In genomic region chr2:28512798-28513401, GRCm38 (mm10) we compare ENCODE assay signal across 8 mouse cellular contexts. TPM values are rescaled to one million over a fixed set of nuclear protein-coding genes. Genes with fewer than 3 reads are reported as not detected.
A peak's percentile ranks its signal among the peaks of the same experiment; 100 is the strongest.
DNase-seq lines count a peak whose midpoint lies in the region; ATAC-seq lines count a peak whose summit lies in the region.

Ralgds (plus strand) TSS chr2:28513125.

- under 1% methylated on average over 64 of the region's 71 CpGs for WGBS in forebrain, embryonic 10.5 days
- WGBS in hindbrain, embryonic 11.5 days: under 1% methylated on average over 48 of the region's 71 CpGs

- no peak for DNase-seq in adrenal gland, postnatal 4 days (ENCODE audit: low spot score in 2 of 2)
- peak; percentile 79 for DNase-seq in forebrain, embryonic 10.5 days (ENCODE audit: extremely low spot score, low spot score)
- peak; percentile 84 for DNase-seq in hindbrain, embryonic 11.5 days (ENCODE audit: low spot score)
- DNase-seq in layer of hippocampus, postnatal 25 days (ENCODE audit: extremely low spot score in 1 of 2, low spot score in 1 of 2): no peak
- DNase-seq in lung, postnatal 25 days (ENCODE audit: low spot score): peak; percentile 59
- peak; percentile 43 for DNase-seq in right cerebral cortex, postnatal 14 days

- no peaks in the 10 kb centered on the region for H3K9me3 ChIP-seq in erythroblast, embryonic 14.5 days (ENCODE audit: control insufficient read depth, low read length)
- no peaks in the 10 kb centered on the region for H3K9me3 ChIP-seq in forebrain, embryonic 10.5 days
- no peaks in the 10 kb centered on the region for H3K9me3 ChIP-seq in hindbrain, embryonic 11.5 days (ENCODE audit: control insufficient read depth, low read length)

- peak within 1 kb of the TSS; percentile 89 for H3K27ac ChIP-seq in forebrain, embryonic 10.5 days
- peak within 1 kb of the TSS; percentile 91 for H3K27ac ChIP-seq in hindbrain, embryonic 11.5 days (ENCODE audit: low read depth, low read length)

- H3K36me3 ChIP-seq in erythroblast, embryonic 14.5 days (ENCODE audit: control insufficient read depth): no peaks in the 10 kb centered on the region
- 0 out of 2 replicates have a peak, but pooled peaks cover 9% of the 10 kb centered on the region for H3K36me3 ChIP-seq in forebrain, embryonic 10.5 days (replicated peaks)
- no peaks in the 10 kb centered on the region for H3K36me3 ChIP-seq in hindbrain, embryonic 11.5 days (ENCODE audit: control insufficient read depth, insufficient read depth, low read length)

- H3K4me1 ChIP-seq in erythroblast, embryonic 14.5 days (ENCODE audit: control insufficient read depth): peaks cover 12% of the 10 kb centered on the region
- H3K4me1 ChIP-seq in forebrain, embryonic 10.5 days: peaks cover 44% of the 10 kb centered on the region
- peaks cover 2% of the 10 kb centered on the region; the same call in 1 of the 2 replicates for H3K4me1 ChIP-seq in hindbrain, embryonic 11.5 days (replicated peaks; ENCODE audit: control insufficient read depth, insufficient read depth, low read length)

- H3K4me2 ChIP-seq in hindbrain, embryonic 11.5 days (replicated peaks; ENCODE audit: low read depth, low read length): peak within 1 kb of the TSS; percentile 88

- no peak for ATAC-seq in erythroblast, adult 5-6 weeks (replicated peaks; ENCODE audit: low FRiP score, poor library complexity, severe bottlenecking)
- ATAC-seq in hindbrain, embryonic 11.5 days (ENCODE audit: low FRiP score): peak; percentile 76

- peak within 1 kb of the TSS; percentile 98 for H3K9ac ChIP-seq in hindbrain, embryonic 11.5 days (ENCODE audit: low read depth, low read length)

- H3K4me3 ChIP-seq in erythroblast, embryonic 14.5 days (replicated peaks): peak within 1 kb of the TSS; percentile 49
- H3K4me3 ChIP-seq in forebrain, embryonic 10.5 days: peak within 1 kb of the TSS; percentile 79
- H3K4me3 ChIP-seq in hindbrain, embryonic 11.5 days (ENCODE audit: low read depth, low read length): peak within 1 kb of the TSS; percentile 81

- peaks cover 38% of the 10 kb centered on the region for H3K27me3 ChIP-seq in erythroblast, embryonic 14.5 days (ENCODE audit: control insufficient read depth)
- H3K27me3 ChIP-seq in forebrain, embryonic 10.5 days (ENCODE audit: poor library complexity, severe bottlenecking): peaks cover 23% of the 10 kb centered on the region
- no peaks in the 10 kb centered on the region for H3K27me3 ChIP-seq in hindbrain, embryonic 11.5 days (ENCODE audit: control insufficient read depth, insufficient read depth, low read length)

RNA-seq across cellular contexts. Expression of gene Ralgds, which starts in this region (rescaled TPM):
- 0.03 and 0.06 TPM in 2 replicates for polyA plus RNA-seq in erythroblast, embryonic 14.5 days (2012)
- total RNA-seq in erythroblast, adult 5-6 weeks (2015; ENCODE audit: low replicate concordance): 1.5 TPM in 1 of 2 replicates, not detected in the other
- 0.28 and 4.2 TPM in 2 replicates for total RNA-seq in erythroblast, adult 5-6 weeks (2017; ENCODE audit: low replicate concordance)
- total RNA-seq in adrenal gland, postnatal 4 days (2021): 10 to 100 TPM; 65.0 to 67.0 TPM
- polyA plus RNA-seq in forebrain, embryonic 10.5 days (2016; fragmentation: Nextera tagmentation; extraction: Ambion mirVana): 22.5 and 23.2 TPM in 2 replicates
- polyA plus RNA-seq in hindbrain, embryonic 11.5 days (2014; fragmentation: Nextera tagmentation; extraction: Ambion mirVana): 55.9 and 63.0 TPM in 2 replicates
- total RNA-seq in layer of hippocampus, postnatal 25 days (2021): 100 to 1,000 TPM; 115 to 132 TPM

Comparison
In these comparisons a context has a peak if more than half of its experiments do, and no peak if none do; other contexts are left out.
1. RNA of gene Ralgds (total RNA-seq): 115 to 132 TPM in layer of hippocampus, postnatal 25 days and 65.0 to 67.0 TPM in adrenal gland, postnatal 4 days; 0.28 to 4.2 TPM in erythroblast, adult 5-6 weeks; every median in the first group is over 10 times any median in the second.
2. RNA of gene Ralgds (polyA plus RNA-seq): 55.9 to 63.0 TPM in hindbrain, embryonic 11.5 days and 22.5 to 23.2 TPM in forebrain, embryonic 10.5 days; 0.03 to 0.06 TPM in erythroblast, embryonic 14.5 days; every median in the first group is over 10 times any median in the second.
3. DNase-seq: peak in forebrain, embryonic 10.5 days (single experiment), hindbrain, embryonic 11.5 days (single experiment), lung, postnatal 25 days (single experiment) and right cerebral cortex, postnatal 14 days (single experiment); none in adrenal gland, postnatal 4 days (0 of 2) and layer of hippocampus, postnatal 25 days (0 of 2).
4. Peak in every context shown above with its lines, with median percentiles within 50 percentile points of each other: H3K4me3 ChIP-seq.